Mouse (Mus musculus): ENCODE measurements at regions not wholly inside any gene's neighbourhood (a gene's known extent, or its start where the extent isn't known, plus 50 kb on each side); places are given as distances from the start of the nearest gene placed in this dataset.
A peak's percentile ranks its signal among the peaks of the same experiment; 100 is the strongest.

GRCm38 (mm10) chr10:97000871-97001270 is 384.1 kb downstream of the Btg1 start:
- no peak for DNase-seq (ENCODE audit: low spot score in 2 of 2)
- intact Hi-C loops (cut with DNase I): no loop called here

GRCm38 (mm10) chr10:97008873-97009272 is 392.1 kb downstream of the Btg1 start:
- no peak for DNase-seq (ENCODE audit: low spot score in 2 of 2)
- intact Hi-C loops (cut with DNase I): no loop called here

- no peak for DNase-seq (ENCODE audit: low spot score in 2 of 2)
- intact Hi-C loops (cut with DNase I): no loop called here
These were observed 393.1 kb downstream of the Btg1 start for GRCm38 (mm10) chr10:97009859-97010258.

- DNase-seq (ENCODE audit: low spot score in 2 of 2): no peak
- intact Hi-C loops (cut with DNase I): no loop called here
These were observed 401.8 kb downstream of the Btg1 start for GRCm38 (mm10) chr10:97018641-97019040.

GRCm38 (mm10) chr10:97028776-97029175 is 412.0 kb downstream of the Btg1 start:
- DNase-seq (ENCODE audit: low spot score in 2 of 2): no peak
- intact Hi-C loops (cut with DNase I): no loop called here

- intact Hi-C loops (cut with DNase I): no loop called here
- no peak for DNase-seq (ENCODE audit: low spot score in 2 of 2)
These were observed 414.2 kb downstream of the Btg1 start for GRCm38 (mm10) chr10:97030996-97031395.

GRCm38 (mm10) chr10:97035371-97035786 is 418.6 kb downstream of the Btg1 start:
- peak; percentile 5 to 13 for DNase-seq (ENCODE audit: low spot score in 2 of 2)
- intact Hi-C loops (cut with DNase I): no loop called here

GRCm38 (mm10) chr10:97038025-97038424 is 421.2 kb downstream of the Btg1 start:
- no peak for DNase-seq (ENCODE audit: low spot score in 2 of 2)
- intact Hi-C loops (cut with DNase I): no loop called here

- intact Hi-C loops (cut with DNase I): no loop called here
- no peak for DNase-seq (ENCODE audit: low spot score in 2 of 2)
These were observed 430.8 kb downstream of the Btg1 start for GRCm38 (mm10) chr10:97047566-97047965.

GRCm38 (mm10) chr10:97047996-97048395 is 431.2 kb downstream of the Btg1 start:
- intact Hi-C loops (cut with DNase I): no loop called here
- DNase-seq (ENCODE audit: low spot score in 2 of 2): no peak

- no peak for DNase-seq (ENCODE audit: low spot score in 2 of 2)
- intact Hi-C loops (cut with DNase I): no loop called here
These were observed 424.9 kb upstream of the Dcn start for GRCm38 (mm10) chr10:97054472-97054871.

- intact Hi-C loops (cut with DNase I): no loop called here
These were observed 417.4 kb upstream of the Dcn start for GRCm38 (mm10) chr10:97061961-97062360.

GRCm38 (mm10) chr10:97064546-97064945 is 414.9 kb upstream of the Dcn start:
- no peak for DNase-seq (ENCODE audit: low spot score in 2 of 2)
- intact Hi-C loops (cut with DNase I): no loop called here

More at GRCm38 (mm10) chr10:97061961-97062360, 417.4 kb upstream of the Dcn start:
- DNase-seq (ENCODE audit: low spot score in 2 of 2): no peak

GRCm38 (mm10) chr10:97078022-97078473 is 401.4 kb upstream of the Dcn start:
- DNase-seq (ENCODE audit: low spot score in 2 of 2): peak; percentile 60 to 62
- intact Hi-C loops (cut with DNase I): loop anchor here (5.0 to 10.0 kb wide), 2 partner anchors 207 to 351 kb away; no protein-coding TSS in a partner anchor

- DNase-seq (ENCODE audit: low spot score in 2 of 2): no peak
- intact Hi-C loops (cut with DNase I): loop anchor here (5.0 to 10.0 kb wide), 2 partner anchors 205 to 352 kb away; no protein-coding TSS in a partner anchor
These were observed 399.8 kb upstream of the Dcn start for GRCm38 (mm10) chr10:97079575-97079974.

- no peak for DNase-seq (ENCODE audit: low spot score in 2 of 2)
- intact Hi-C loops (cut with DNase I): no loop called here
These were observed 392.1 kb upstream of the Dcn start for GRCm38 (mm10) chr10:97087286-97087685.

- no peak for DNase-seq (ENCODE audit: low spot score in 2 of 2)
- intact Hi-C loops (cut with DNase I): no loop called here
These were observed 389.2 kb upstream of the Dcn start for GRCm38 (mm10) chr10:97090254-97090653.

GRCm38 (mm10) chr10:97093886-97094285 is 385.5 kb upstream of the Dcn start:
- intact Hi-C loops (cut with DNase I): no loop called here

GRCm38 (mm10) chr10:97114501-97114900 is 364.9 kb upstream of the Dcn start:
- intact Hi-C loops (cut with DNase I): no loop called here
- no peak for DNase-seq (ENCODE audit: low spot score in 2 of 2)

More at GRCm38 (mm10) chr10:97093886-97094285, 385.5 kb upstream of the Dcn start:
- DNase-seq (ENCODE audit: low spot score in 2 of 2): no peak

GRCm38 (mm10) chr10:97122693-97123092 is 356.7 kb upstream of the Dcn start:
- intact Hi-C loops (cut with DNase I): no loop called here
- DNase-seq (ENCODE audit: low spot score in 2 of 2): no peak

- intact Hi-C loops (cut with DNase I): no loop called here
These were observed 337.8 kb upstream of the Dcn start for GRCm38 (mm10) chr10:97141561-97141960.

More at GRCm38 (mm10) chr10:97141561-97141960, 337.8 kb upstream of the Dcn start:
- no peak for DNase-seq (ENCODE audit: low spot score in 2 of 2)
